Mouse (Mus musculus) ES-E14 (cell line): ENCODE measurements around the gene Nbr1. TPM values are rescaled to one million over a fixed set of nuclear protein-coding genes. Genes with fewer than 3 reads are reported as not detected.
A peak's percentile ranks its signal among the peaks of the same experiment; 100 is the strongest.

ENCODE experiments used
- DNase-seq: peaks from one replicate; pipeline ENCODE4 v3.0.0-alpha.2; 2013; ENCODE audit warnings: low read depth, low spot score
- H3K27ac ChIP-seq: 2 replicates; pipeline ENCODE4 v1.5.1; 2012; ENCODE audit warnings: low read depth, mild to moderate bottlenecking, low read length, moderate library complexity, mixed read lengths; ENCODE audit not compliant: poor library complexity, insufficient read depth, severe bottlenecking
- H3K36me3 ChIP-seq: 2 replicates; pipeline ENCODE4 v1.6.1; 2012; ENCODE audit warnings: mild to moderate bottlenecking, low read length, moderate library complexity, mixed read lengths; ENCODE audit not compliant: control insufficient read depth, poor library complexity, insufficient read depth, severe bottlenecking
- H3K4me1 ChIP-seq, 2 experiments: fragments of 150-350 bp in 1 of 2; sonication (generic) in 1 of 2; 2 replicates each; pipeline ENCODE4 v1.6.1; 2012; ENCODE audit warnings: low read length in 2 of 2, mild to moderate bottlenecking in 1 of 2, mixed read lengths in 1 of 2; ENCODE audit not compliant: control insufficient read depth in 2 of 2, insufficient read depth in 2 of 2, poor library complexity in 1 of 2
- H3K4me3 ChIP-seq, 2 experiments: fragments of 150-350 bp in 1 of 2; sonication (generic) in 1 of 2; 2 replicates each; pipeline ENCODE4 v1.5.1; 2012; ENCODE audit warnings: low read length in 2 of 2, low read depth in 1 of 2, mild to moderate bottlenecking in 1 of 2, mixed read lengths in 1 of 2; ENCODE audit not compliant: insufficient read depth in 1 of 2, poor library complexity in 1 of 2, severe bottlenecking in 1 of 2
- H3K9ac ChIP-seq: 2 replicates; pipeline ENCODE4 v1.6.1; 2012; ENCODE audit warnings: low read depth, mild to moderate bottlenecking, low read length, mixed read lengths; ENCODE audit not compliant: poor library complexity, insufficient read depth, severe bottlenecking
- H3K9me3 ChIP-seq: fragments of 150-350 bp; sonication (generic); 2 replicates; pipeline ENCODE4 v1.6.1; 2012; ENCODE audit warnings: low read depth, mild to moderate bottlenecking, low read length; ENCODE audit not compliant: control insufficient read depth, insufficient read depth
- CHD2 ChIP-seq: IDR thresholded peaks from 2 replicates; pipeline ENCODE4 v1.6.1; 2014; ENCODE audit warnings: mild to moderate bottlenecking, low read depth, low read length, inconsistent platforms
- HCFC1 ChIP-seq: IDR thresholded peaks from 2 replicates; pipeline ENCODE4 v1.6.1; 2012; ENCODE audit warnings: low read length, inconsistent platforms, borderline replicate concordance; ENCODE audit not compliant: insufficient read depth
- MAFK ChIP-seq: IDR thresholded peaks from 2 replicates; pipeline ENCODE4 v1.6.1; 2014; ENCODE audit warnings: mild to moderate bottlenecking, low read depth, low read length, inconsistent platforms; ENCODE audit not compliant: insufficient read depth
- ZC3H11A ChIP-seq: IDR thresholded peaks from 2 replicates; pipeline ENCODE4 v1.6.1; 2012; ENCODE audit warnings: low read depth, mild to moderate bottlenecking, inconsistent platforms, low read length, borderline replicate concordance
- ZNF384 ChIP-seq: IDR thresholded peaks from 2 replicates; pipeline ENCODE4 v1.6.1; 2012; ENCODE audit warnings: low read depth, low read length, inconsistent platforms
- in situ Hi-C, 2 experiments: fragments of 600-800 bp; cut with MboI; formaldehyde crosslinking; loops; one replicate each; pipeline ENCODE4 v1.15.1; 2025; ENCODE audit warnings: low sequenced_read_pairs in 2 of 2, inconsistent platforms in 1 of 2; ENCODE audit not compliant: unreplicated experiment in 2 of 2
- total RNA-seq: library from RNA; depleted of rRNA; stranded (reverse); fragments of 300-350 nt; gene quantifications from 2 replicates; pipeline ENCODE4 v1.2.3, GENCODE M21; 2012; rRNA removed

Nbr1 gene
- 101 and 103 TPM in 2 replicates for total RNA-seq

GRCm38 (mm10) chr11:101551751-101552475 is at the start of gene Nbr1, which contains the start of gene Brca1:
Gene Nbr1, plus strand, starts transcription at chr11:101552149.
Gene Brca1, minus strand, starts transcription at chr11:101551955.
- TF ChIP-seq HCFC1 (peak; percentile 96), MAFK (peak; percentile 32), CHD2 (peak; percentile 15; the same call in 1 of the 2 replicates), ZNF384 (peak; percentile 99), ZC3H11A (no peak)
- peaks cover 1 to 4% of the 10 kb centered on the region in 2 experiments; a peak in 3 of 4 replicates for H3K4me1 ChIP-seq
- H3K9me3 ChIP-seq, result no peaks in the 10 kb centered on the region
- peak within 1 kb of the TSS; percentile 93 for H3K9ac ChIP-seq
- DNase-seq, result peak; percentile 99
- in situ Hi-C loops, result no loop called here
- H3K27ac ChIP-seq, result peak within 1 kb of the TSS; percentile 90
- peaks cover 2% of the 10 kb centered on the region; the same call in 1 of the 2 replicates for H3K36me3 ChIP-seq
- H3K4me3 ChIP-seq, result peak within 1 kb of the TSS; percentile 84 to 94

DNA sequence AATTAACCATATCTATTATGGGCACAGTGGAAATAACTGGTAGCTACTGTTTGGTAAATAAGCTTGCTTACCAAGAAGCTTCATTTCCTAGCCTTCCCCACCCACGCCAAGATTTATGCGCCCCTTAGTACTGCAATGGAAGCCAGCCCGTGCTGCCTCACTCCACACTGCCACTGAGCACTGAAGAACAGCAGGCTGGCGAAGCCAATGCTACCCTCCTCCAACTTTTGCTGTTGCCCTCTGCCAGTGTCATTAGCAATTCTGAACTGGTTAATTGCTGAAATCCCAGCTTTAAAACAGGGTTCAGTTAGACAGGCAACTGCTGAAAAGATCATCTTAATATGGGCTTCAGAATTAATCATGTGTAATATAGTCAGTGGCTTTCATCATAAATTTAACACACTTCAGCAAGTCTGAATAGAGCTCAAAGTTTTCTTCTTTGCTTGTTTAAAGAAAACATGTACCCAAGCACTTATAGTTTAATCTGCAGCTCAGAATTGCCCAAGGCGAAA is 45.6 kb upstream of the Nbr1 start:
- in situ Hi-C loops, result no loop called here
- H3K36me3 ChIP-seq, result peaks cover 39% of the 10 kb centered on the region
- 0 out of 4 replicates have a peak, but pooled peaks cover 0 to 2% of the 10 kb centered on the region in 2 experiments for H3K4me1 ChIP-seq
- no peak for DNase-seq
- no peak overlapping the region for H3K9ac ChIP-seq
- no peaks in the 10 kb centered on the region for H3K9me3 ChIP-seq
- no peak for TF ChIP-seq HCFC1
- no peak for TF ChIP-seq CHD2
- no peak for TF ChIP-seq MAFK
- no peak for TF ChIP-seq ZNF384
- H3K27ac ChIP-seq, result no peak overlapping the region
- no peak overlapping the region for H3K4me3 ChIP-seq

DNA sequence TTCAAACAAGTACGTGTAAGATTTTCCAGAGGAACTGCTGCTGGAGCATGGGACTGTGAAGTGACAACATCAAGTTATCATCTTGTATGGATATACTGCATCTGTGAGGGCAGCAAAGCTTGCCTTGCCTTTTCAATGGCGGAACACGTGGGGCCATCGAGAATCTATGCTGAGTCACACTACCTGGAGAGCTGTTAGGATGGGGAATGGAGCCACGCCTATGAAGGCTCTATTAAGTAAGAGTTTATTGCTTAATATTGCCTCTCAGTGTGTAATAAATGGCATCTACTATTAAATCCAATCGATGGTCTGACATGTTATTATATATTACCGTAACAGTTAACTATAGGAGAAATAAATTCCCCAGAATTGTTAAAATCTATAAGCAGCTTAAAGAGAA is 44.9 kb upstream of the Nbr1 start:
- Histone ChIP-seq H3K9ac (no peak overlapping the region), H3K36me3 (peaks cover 36% of the 10 kb centered on the region)
- in situ Hi-C loops, result no loop called here

DNA sequence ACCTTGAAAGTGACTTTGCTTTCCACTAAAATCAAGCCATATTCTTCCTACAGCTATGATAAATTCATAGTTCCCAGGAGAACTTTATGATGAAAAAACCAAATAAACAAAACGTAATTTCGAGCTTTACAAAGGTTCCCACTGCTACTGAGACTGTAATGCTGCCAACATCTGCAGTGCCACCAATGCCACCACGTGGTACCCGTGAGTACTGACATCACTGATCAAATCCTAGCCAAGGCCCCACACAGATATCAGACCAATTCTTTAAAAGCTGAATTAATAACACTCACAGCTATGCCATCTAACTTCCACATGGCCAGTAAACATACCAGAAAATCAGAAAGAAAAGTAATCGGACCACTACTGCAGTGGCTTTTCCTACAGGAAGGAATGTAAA is 33.0 kb upstream of the Nbr1 start:
- no peak for DNase-seq
- Histone ChIP-seq H3K36me3 (peaks cover 30% of the 10 kb centered on the region), H3K4me1 (no peaks in the 10 kb centered on the region), H3K4me3 (no peak overlapping the region), H3K9me3 (no peaks in the 10 kb centered on the region), H3K27ac (no peak overlapping the region), H3K9ac (no peak overlapping the region)
- TF ChIP-seq ZC3H11A, result no peak
- no peak for TF ChIP-seq ZNF384
- TF ChIP-seq MAFK, result no peak
- TF ChIP-seq HCFC1, result no peak
- no peak for TF ChIP-seq CHD2
- in situ Hi-C loops, result no loop called here

More for the DNA sequence above, 44.9 kb upstream of the Nbr1 start:
- TF ChIP-seq MAFK (no peak), ZC3H11A (no peak), CHD2 (no peak), ZNF384 (no peak), HCFC1 (no peak)
- H3K27ac ChIP-seq, result no peak overlapping the region
- 0 out of 4 replicates have a peak, but pooled peaks cover 0 to 2% of the 10 kb centered on the region in 2 experiments for H3K4me1 ChIP-seq
- no peak overlapping the region for H3K4me3 ChIP-seq
- no peaks in the 10 kb centered on the region for H3K9me3 ChIP-seq
- DNase-seq, result no peak
